Mouse (Mus musculus) erythroblast, embryonic 14.5 days (primary cell): ENCODE measurements around the gene Sgk1.

Source experiments
- GATA1 ChIP-seq: IDR thresholded peaks from 2 replicates; pipeline ENCODE4 v1.6.1; 2012; ENCODE audit warnings: low read length, inconsistent platforms, mixed read lengths
- TAL1 ChIP-seq: IDR thresholded peaks from 3 replicates; pipeline ENCODE4 v1.6.1; 2012; ENCODE audit warnings: low read length, inconsistent platforms, mixed read lengths

DNA sequence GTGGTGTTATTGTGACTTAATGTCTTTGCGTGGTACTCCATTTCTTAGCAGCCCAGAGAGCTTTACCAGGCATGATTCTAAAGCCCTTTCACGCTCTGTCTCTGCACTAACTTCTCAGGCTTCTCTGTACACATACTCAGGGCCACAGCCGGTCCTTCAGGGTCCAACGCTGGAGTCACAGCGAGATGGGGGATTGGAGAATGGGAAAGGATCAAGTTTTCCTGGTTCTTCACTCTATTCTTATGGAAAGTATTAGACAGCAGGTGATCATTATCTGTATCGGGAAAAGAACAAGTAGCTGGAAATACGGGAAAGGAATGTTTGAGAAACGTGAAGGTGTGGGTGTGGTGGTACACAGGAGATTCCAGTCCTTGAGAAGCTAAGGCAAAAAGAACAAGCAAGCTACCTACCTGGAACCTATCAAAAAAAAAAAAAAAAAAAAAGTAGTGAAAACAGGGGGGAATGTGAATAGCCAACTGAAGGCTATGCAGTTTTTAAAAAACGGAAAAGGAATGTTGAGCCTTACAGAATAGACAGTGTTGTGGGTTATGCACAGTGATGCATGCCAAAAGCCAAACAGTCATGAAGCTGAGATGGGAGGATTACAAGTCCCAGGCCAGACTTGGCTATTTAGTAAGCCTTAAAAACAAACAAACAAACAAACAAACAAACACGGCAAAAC is 36.2 kb upstream of the Sgk1 start:
- no peak for TF ChIP-seq GATA1
- TF ChIP-seq TAL1, result no peak
